Mouse (Mus musculus): ENCODE results near the gene Gm2237. TPM values are rescaled to one million over a fixed set of nuclear protein-coding genes. Genes with fewer than 3 reads are reported as not detected.

Gm2237 gene
- polyA plus RNA-seq (2017; shearing (Covaris generic)) = 10 to 100 TPM in 1 of 2 experiments, 1 to 10 TPM in 1; 7.2 to 15.4 TPM

DNA sequence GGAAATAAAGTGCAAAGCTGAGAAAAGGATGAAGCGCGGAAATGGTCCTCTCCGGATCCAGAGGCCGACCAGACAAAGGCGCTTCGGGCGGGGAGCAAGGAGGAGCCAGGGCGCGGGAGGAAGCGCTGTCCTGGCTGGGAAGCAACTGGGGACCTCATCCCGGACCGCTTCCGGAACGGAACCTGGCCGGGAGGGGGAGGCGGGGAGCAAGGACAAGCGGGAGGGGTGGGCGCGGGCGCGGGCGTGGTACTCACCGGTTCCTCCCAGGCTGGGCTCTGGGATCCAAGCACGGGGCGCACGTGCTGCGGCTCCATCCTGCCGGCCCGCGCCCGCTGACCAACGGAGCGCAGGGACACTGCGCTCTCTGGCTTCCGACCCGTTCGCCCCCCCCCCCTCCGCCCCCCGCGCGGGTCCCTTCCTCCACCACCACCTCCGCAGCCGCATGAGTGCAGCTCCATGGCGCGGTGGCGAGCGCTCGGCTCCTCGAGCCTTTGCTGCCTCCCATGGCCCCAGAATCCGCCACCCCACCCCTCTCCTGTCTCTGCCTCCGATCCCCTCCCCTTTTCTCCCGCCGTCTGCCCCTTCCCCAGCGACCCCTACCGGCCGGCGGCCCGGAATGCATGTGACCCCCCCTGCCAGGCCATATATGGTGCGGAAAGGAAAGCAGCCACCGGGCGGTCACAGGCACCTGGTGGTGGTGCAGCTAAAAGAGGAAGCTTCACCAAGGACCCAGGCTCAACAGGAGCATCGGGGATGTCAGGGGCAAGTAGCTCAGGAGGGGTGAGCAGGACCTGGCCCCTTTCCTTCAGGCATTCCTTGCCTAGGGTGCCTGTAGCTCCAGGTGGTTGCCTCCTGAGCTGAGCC lies at the start of gene Gm2237:
TSS of gene Gm2237 (minus strand) at position 332 of the 864 bp plus-strand sequence.

DNA sequence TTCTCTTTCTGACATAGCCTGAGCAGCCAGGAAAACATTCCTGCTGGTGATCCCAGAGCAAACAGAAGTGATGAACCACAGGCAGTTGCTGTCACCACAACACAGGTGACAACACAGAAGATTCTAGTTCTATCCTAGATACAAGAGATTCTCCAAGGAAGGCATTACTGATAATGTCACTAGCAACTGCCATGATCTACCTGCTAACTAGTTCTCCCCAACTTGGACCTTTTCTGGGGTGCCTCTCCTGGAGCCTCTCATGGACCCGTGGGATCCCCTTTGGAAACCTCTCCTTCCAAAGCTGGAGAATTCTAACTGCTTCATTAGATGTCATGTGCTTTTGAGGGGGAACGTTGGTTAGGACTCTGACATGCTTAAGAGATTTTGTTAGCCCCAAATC lies 17.5 kb upstream of the Gm2237 start, which contains the start of gene Gm5458:
TSS of gene Gm5458 (minus strand) at position 101 of the 400 bp plus-strand sequence.

DNA sequence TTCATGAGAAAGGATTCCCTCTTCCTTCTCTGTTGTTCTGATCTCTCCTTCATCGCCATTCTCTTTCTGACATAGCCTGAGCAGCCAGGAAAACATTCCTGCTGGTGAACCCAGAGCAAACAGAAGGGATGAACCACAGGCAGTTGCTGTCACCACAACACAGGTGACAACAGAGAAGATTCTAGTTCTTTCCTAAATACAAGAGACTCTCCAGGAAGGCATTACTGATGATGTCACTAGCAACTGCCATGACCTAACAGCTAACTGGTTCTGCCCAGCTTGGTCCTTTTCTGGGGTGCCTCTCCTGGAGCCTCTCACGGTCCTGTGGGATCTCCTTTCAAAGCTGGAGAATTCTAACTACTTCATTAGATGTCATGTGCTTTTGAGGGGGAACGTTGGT lies 35.1 kb downstream of the Gm2237 start, which contains the start of gene Gm2244:
TSS of gene Gm2244 (minus strand) at position 101 of the 400 bp plus-strand sequence.

Other genes with a start within 250 kb of the Gm2237 start
- gene Gm21738, start 166.2 kb downstream of the Gm2237 start, polyA plus RNA-seq (2017; shearing (Covaris generic)) = 10 to 100 TPM; 19.8 to 60.3 TPM
- 1 to 10 TPM in 1 of 2 experiments, under 1 TPM in 1; 0.57 to 1.2 TPM for gene Gm2244, start 35.2 kb downstream of the Gm2237 start, polyA plus RNA-seq (2017; shearing (Covaris generic))
- gene Gm5458, start 17.4 kb upstream of the Gm2237 start, polyA plus RNA-seq (2017; shearing (Covaris generic)) = not detected
- gene Nid2, start 166.1 kb upstream of the Gm2237 start, polyA plus RNA-seq (2017; shearing (Covaris generic)) = 1 to 10 TPM; 2.6 to 6.7 TPM
- gene Rtraf, start 238.7 kb upstream of the Gm2237 start, polyA plus RNA-seq (2017; shearing (Covaris generic)) = 100 to 1,000 TPM; 116 to 124 TPM

Data from inflammation-experienced regulatory T-cells (primary cell).